Mouse (Mus musculus) MEL (cell line): ENCODE measurements around the gene Msl1. TPM values are rescaled to one million over a fixed set of nuclear protein-coding genes. Genes with fewer than 3 reads are reported as not detected.
A peak's percentile ranks its signal among the peaks of the same experiment; 100 is the strongest.

Source experiments
- DNase-seq: peaks from one replicate; pipeline ENCODE4 v3.0.0; 2011; ENCODE audit warnings: low read depth, low spot score
- H3K27ac ChIP-seq: 2 replicates; pipeline ENCODE4 v1.5.1; 2012; ENCODE audit warnings: low read depth, mild to moderate bottlenecking, control low read depth, low read length, moderate library complexity; ENCODE audit not compliant: control insufficient read depth
- H3K27me3 ChIP-seq, 2 experiments: fragments of 150-350 bp in 1 of 2; sonication (generic) in 1 of 2; 2 replicates each; pipeline ENCODE4 v1.6.1; 2012; ENCODE audit warnings: low read length in 2 of 2, mild to moderate bottlenecking in 2 of 2, improper control_type of control experiment in 1 of 2, moderate library complexity in 1 of 2; ENCODE audit not compliant: insufficient read depth in 2 of 2, control insufficient read depth in 1 of 2
- H3K36me3 ChIP-seq, 2 experiments: 2 replicates each; pipeline ENCODE4 v1.6.1; 2012 to 2014; ENCODE audit warnings: low read length in 2 of 2, improper control_type of control experiment in 1 of 2, inconsistent platforms in 1 of 2, mild to moderate bottlenecking in 1 of 2; ENCODE audit not compliant: insufficient read depth in 2 of 2, control insufficient read depth in 1 of 2
- H3K4me1 ChIP-seq, 2 experiments: fragments of 150-350 bp in 1 of 2; sonication (generic) in 1 of 2; 2 replicates each; pipeline ENCODE4 v1.6.1; 2012; ENCODE audit warnings: low read length in 2 of 2, improper control_type of control experiment in 1 of 2, mild to moderate bottlenecking in 1 of 2; ENCODE audit not compliant: insufficient read depth in 2 of 2, control insufficient read depth in 1 of 2
- H3K4me3 ChIP-seq, 2 experiments: fragments of 150-350 bp in 1 of 2; sonication (generic) in 1 of 2; 2 replicates each; pipeline ENCODE4 v1.5.1; 2012; ENCODE audit warnings: low read depth in 2 of 2, low read length in 2 of 2, mild to moderate bottlenecking in 2 of 2, moderate library complexity in 2 of 2, control low read depth in 1 of 2, improper control_type of control experiment in 1 of 2; ENCODE audit not compliant: control insufficient read depth in 1 of 2, insufficient read depth in 1 of 2
- H3K79me2 ChIP-seq: 2 replicates; pipeline ENCODE4 v1.6.1; 2012; ENCODE audit warnings: mild to moderate bottlenecking, low read length, moderate library complexity; ENCODE audit not compliant: control insufficient read depth, poor library complexity, insufficient read depth
- H3K9ac ChIP-seq: 2 replicates; pipeline ENCODE4 v1.6.1; 2012; ENCODE audit warnings: low read depth, mild to moderate bottlenecking, control low read depth, low read length, moderate library complexity; ENCODE audit not compliant: control insufficient read depth, poor library complexity, severe bottlenecking
- H3K9me3 ChIP-seq: fragments of 150-350 bp; sonication (generic); replicated peaks from 2 replicates; pipeline ENCODE4 v1.6.1; 2012; ENCODE audit warnings: mild to moderate bottlenecking, low read length, improper control_type of control experiment, moderate library complexity; ENCODE audit not compliant: insufficient read depth
- CHD1 ChIP-seq: IDR thresholded peaks from 2 replicates; pipeline ENCODE4 v1.6.1; 2012; ENCODE audit warnings: low read depth, mild to moderate bottlenecking, inconsistent platforms, low read length, improper control_type of control experiment
- CTCF ChIP-seq, 3 experiments: IDR thresholded peaks in 2 of 3; conservative IDR thresholded peaks in 1 of 3; 2 replicates each; pipeline ENCODE4 v1.5.1; 2011 to 2012; ENCODE audit warnings: low read length in 3 of 3, low read depth in 2 of 3, mild to moderate bottlenecking in 2 of 3, improper control_type of control experiment in 1 of 3, inconsistent platforms in 1 of 3, mixed read lengths in 1 of 3, moderate library complexity in 1 of 3; ENCODE audit not compliant: control insufficient read depth in 1 of 3, insufficient read depth in 1 of 3, poor library complexity in 1 of 3, severe bottlenecking in 1 of 3
- EP300 ChIP-seq, 2 experiments: IDR thresholded peaks; 2 replicates each; pipeline ENCODE4 v1.6.1; 2011; ENCODE audit warnings: improper control_type of control experiment in 2 of 2, low read length in 2 of 2, low read depth in 1 of 2, mild to moderate bottlenecking in 1 of 2
- ETS1 ChIP-seq: IDR thresholded peaks from 2 replicates; pipeline ENCODE4 v1.6.1; 2012; ENCODE audit warnings: low read depth, mild to moderate bottlenecking, inconsistent platforms, low read length, improper control_type of control experiment, moderate library complexity
- KAT2A ChIP-seq: conservative IDR thresholded peaks from 2 replicates; pipeline ENCODE4 v1.6.1; 2012; ENCODE audit warnings: low read depth, low read length, improper control_type of control experiment, inconsistent platforms
- MAX ChIP-seq: IDR thresholded peaks from 2 replicates; pipeline ENCODE4 v1.6.1; 2011; ENCODE audit warnings: low read length, improper control_type of control experiment
- MAZ ChIP-seq: IDR thresholded peaks from 2 replicates; pipeline ENCODE4 v1.6.1; 2012; ENCODE audit warnings: low read depth, mild to moderate bottlenecking, inconsistent platforms, low read length, improper control_type of control experiment
- POLR2A ChIP-seq, 2 experiments: IDR thresholded peaks; 2 replicates each; pipeline ENCODE4 v1.6.1; 2011 to 2012; ENCODE audit warnings: low read length in 2 of 2, mild to moderate bottlenecking in 2 of 2, control low read depth in 1 of 2, improper control_type of control experiment in 1 of 2, low read depth in 1 of 2, moderate library complexity in 1 of 2; ENCODE audit not compliant: control insufficient read depth in 1 of 2, insufficient read depth in 1 of 2, poor library complexity in 1 of 2
- RAD21 ChIP-seq: IDR thresholded peaks from 2 replicates; pipeline ENCODE4 v1.6.1; 2011; ENCODE audit warnings: mild to moderate bottlenecking, low read depth, low read length, improper control_type of control experiment
- SIN3A ChIP-seq: IDR thresholded peaks from 2 replicates; pipeline ENCODE4 v1.6.1; 2012; ENCODE audit warnings: low read length, improper control_type of control experiment, inconsistent platforms
- SMC3 ChIP-seq: IDR thresholded peaks from 2 replicates; pipeline ENCODE4 v1.6.1; 2011; ENCODE audit warnings: low read depth, low read length, improper control_type of control experiment
- TBP ChIP-seq: IDR thresholded peaks from 2 replicates; pipeline ENCODE4 v1.8.0; 2011; ENCODE audit warnings: low read depth, low read length, improper control_type of control experiment
- UBTF ChIP-seq: IDR thresholded peaks from 2 replicates; pipeline ENCODE4 v1.6.1; 2012; ENCODE audit warnings: low read depth, mild to moderate bottlenecking, inconsistent platforms, low read length, improper control_type of control experiment, moderate library complexity, borderline replicate concordance; ENCODE audit not compliant: insufficient read depth
- USF1 ChIP-seq: IDR thresholded peaks from 2 replicates; pipeline ENCODE4 v1.6.1; 2014; ENCODE audit warnings: low read depth, mild to moderate bottlenecking, inconsistent platforms, low read length, improper control_type of control experiment, moderate library complexity
- ZC3H11A ChIP-seq: IDR thresholded peaks from 2 replicates; pipeline ENCODE4 v1.6.1; 2012; ENCODE audit warnings: low read depth, mild to moderate bottlenecking, inconsistent platforms, low read length, improper control_type of control experiment
- ZKSCAN1 ChIP-seq: IDR thresholded peaks from 2 replicates; pipeline ENCODE4 v1.6.1; 2012; ENCODE audit warnings: low read depth, mild to moderate bottlenecking, inconsistent platforms, low read length, improper control_type of control experiment, moderate library complexity
- ZMIZ1 ChIP-seq: IDR thresholded peaks from 2 replicates; pipeline ENCODE4 v1.6.1; 2012; ENCODE audit warnings: low read depth, mild to moderate bottlenecking, inconsistent platforms, low read length, improper control_type of control experiment, moderate library complexity
- polyA plus RNA-seq, 2 experiments: library from polyadenylated mRNA; stranded (reverse) in 1 of 2; unstranded in 1 of 2; fragments of >175 nt in 1 of 2; fragments of >200 nt in 1 of 2; gene quantifications; 2 replicates each; pipeline versions ENCODE4 v1.2.1 to v1.2.4; 2012; ENCODE audit warnings: low replicate concordance in 2 of 2, low read depth in 1 of 2; ENCODE audit not compliant: insufficient read length in 2 of 2, insufficient read depth in 1 of 2, missing spikeins in 1 of 2
- total RNA-seq: library from RNA; depleted of rRNA; stranded (reverse); fragments of 300-350 nt; gene quantifications from 2 replicates; pipeline ENCODE4 v1.2.3, GENCODE M21; 2012

Msl1 gene
- total and polyA plus RNA-seq, 3 experiments, result 37.1 to 49.4 TPM; not detected in 1

GRCm38 (mm10) chr11:98787691-98788090 lies 7.6 kb upstream of the Msl1 start:
- Histone ChIP-seq H3K4me1 (peaks cover 21 to 51% of the 10 kb centered on the region in 2 experiments), H3K27me3 (no peaks in the 10 kb centered on the region), H3K36me3 (peaks cover 0 to 46% of the 10 kb centered on the region in 2 experiments; a peak in 2 of 4 replicates), H3K9ac (no peak overlapping the region), H3K4me3 (no peak overlapping the region), H3K27ac (no peak overlapping the region), H3K79me2 (peaks cover 5% of the 10 kb centered on the region; the same call in 1 of the 2 replicates), H3K9me3 (no peaks in the 10 kb centered on the region)
- no peak for TF ChIP-seq USF1
- no peak for TF ChIP-seq MAZ
- no peak for TF ChIP-seq EP300 (IDR thresholded peaks at IDR 0.05; ENCODE audit: low read depth in 1 of 2, low read length in 2 of 2)
- TF ChIP-seq SIN3A, result peak; percentile 35; the same call in 1 of the 2 replicates
- no peak for TF ChIP-seq ETS1
- TF ChIP-seq CTCF (IDR thresholded peaks at IDR 0.05 in 2 of 3, conservative IDR thresholded peaks at IDR 0.05 in 1 of 3; ENCODE audit: control insufficient read depth in 1 of 3, insufficient read depth in 1 of 3, low read depth in 2 of 3, low read length in 3 of 3, poor library complexity in 1 of 3, severe bottlenecking in 1 of 3), result peak; percentile 53 to 70 (median 63)
- no peak for TF ChIP-seq ZKSCAN1
- no peak for TF ChIP-seq UBTF
- TF ChIP-seq RAD21, result peak; percentile 58
- TF ChIP-seq TBP, result peak; percentile 87
- peak; percentile 74 for TF ChIP-seq SMC3
- TF ChIP-seq ZMIZ1, result no peak
- peak; percentile 78 for TF ChIP-seq ZC3H11A
- no peak for TF ChIP-seq MAX
- no peak for TF ChIP-seq KAT2A
- peak; percentile 68 for DNase-seq

GRCm38 (mm10) chr11:98788139-98788538 lies 7.2 kb upstream of the Msl1 start:
- TF ChIP-seq MAZ (no peak), USF1 (no peak), CHD1 (no peak), POLR2A (IDR thresholded peaks at IDR 0.05; ENCODE audit: control insufficient read depth in 1 of 2, insufficient read depth in 1 of 2, low read depth in 1 of 2, low read length in 2 of 2, poor library complexity in 1 of 2) (no peak), UBTF (no peak), ZC3H11A (no peak), RAD21 (no peak), ZMIZ1 (no peak), TBP (no peak), SIN3A (no peak), CTCF (IDR thresholded peaks at IDR 0.05 in 2 of 3, conservative IDR thresholded peaks at IDR 0.05 in 1 of 3; ENCODE audit: control insufficient read depth in 1 of 3, insufficient read depth in 1 of 3, low read depth in 2 of 3, low read length in 3 of 3, poor library complexity in 1 of 3, severe bottlenecking in 1 of 3) (no peak)
- H3K9me3 ChIP-seq, result no peaks in the 10 kb centered on the region
- H3K79me2 ChIP-seq, result peaks cover 5% of the 10 kb centered on the region; the same call in 1 of the 2 replicates
- H3K4me3 ChIP-seq, result peak overlapping the region; percentile 41 to 54
- H3K27ac ChIP-seq, result peak overlapping the region; percentile 87
- peaks cover 21 to 53% of the 10 kb centered on the region in 2 experiments for H3K4me1 ChIP-seq
- DNase-seq, result no peak
- peak overlapping the region; percentile 77 for H3K9ac ChIP-seq
- peaks cover 0 to 46% of the 10 kb centered on the region in 2 experiments; a peak in 2 of 4 replicates for H3K36me3 ChIP-seq
- no peaks in the 10 kb centered on the region for H3K27me3 ChIP-seq
